Mouse (Mus musculus) heart, postnatal 0 days (tissue): ENCODE measurements at regions not wholly inside any gene's neighbourhood (a gene's known extent, or its start where the extent isn't known, plus 50 kb on each side); places are given as distances from the start of the nearest gene placed in this dataset.

ENCODE experiments used
- CTCF ChIP-seq: IDR thresholded peaks from 2 replicates; pipeline ENCODE4 v1.5.1; 2016; ENCODE audit warnings: antibody characterized with exemption, control low read depth, low read depth
- EP300 ChIP-seq: IDR thresholded peaks from 2 replicates; pipeline ENCODE4 v1.6.1; 2016; ENCODE audit warnings: antibody characterized with exemption, low read depth

DNA sequence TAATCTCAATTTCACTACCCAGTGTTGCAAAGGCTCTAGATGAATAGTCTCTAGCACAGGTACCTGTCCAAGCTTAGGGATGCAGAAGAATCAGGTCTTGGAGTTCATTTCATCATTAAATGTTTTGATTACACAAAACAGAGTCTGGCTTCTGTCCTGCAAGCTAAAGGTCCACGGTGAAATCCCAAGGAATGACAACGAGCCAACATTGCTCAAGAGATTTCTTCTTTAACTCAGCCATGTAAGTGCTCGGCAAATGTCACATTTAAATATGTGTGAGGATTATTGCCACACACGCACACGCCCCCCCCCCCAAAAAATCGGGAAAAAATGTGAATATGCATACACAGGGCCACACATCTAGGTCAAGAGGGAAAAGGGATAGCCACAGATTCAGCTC is 1666.4 kb upstream of the 5930422O12Rik start:
- TF ChIP-seq CTCF: no peak
- no peak for TF ChIP-seq EP300
